Mouse (Mus musculus) liver, embryonic 14.5 days (tissue): ENCODE measurements around the gene Ppm1m. TPM values are rescaled to one million over a fixed set of nuclear protein-coding genes. Genes with fewer than 3 reads are reported as not detected.

Experiments
- ATAC-seq: fragments of 200-750 bp; cut with Nextera tagmentation; 2 replicates; pipeline ENCODE4 v1.8.0; 2017; ENCODE audit warnings: moderate number of reproducible peaks, mild to moderate bottlenecking, moderate library complexity; ENCODE audit not compliant: insufficient read depth
- DNase-seq, 3 experiments: peaks; one replicate each; pipeline ENCODE4 v3.0.0-alpha.2; 2012 to 2013; ENCODE audit warnings: low read depth in 3 of 3, low spot score in 3 of 3
- H3K27ac ChIP-seq: fragments of 300-500 bp; sonication (generic); 2 replicates; pipeline ENCODE4 v1.5.1; 2014; ENCODE audit warnings: moderate library complexity, mild to moderate bottlenecking, control low read depth, inconsistent platforms
- H3K27me3 ChIP-seq: fragments of 300-500 bp; sonication (generic); 2 replicates; pipeline ENCODE4 v1.6.1; 2014; ENCODE audit warnings: mild to moderate bottlenecking, low read length, moderate library complexity; ENCODE audit not compliant: control insufficient read depth, insufficient read depth
- H3K36me3 ChIP-seq: fragments of 300-500 bp; sonication (generic); replicated peaks from 2 replicates; pipeline ENCODE4 v1.6.1; 2014; ENCODE audit warnings: low read depth; ENCODE audit not compliant: control insufficient read depth, insufficient read depth
- H3K4me1 ChIP-seq, 2 experiments: fragments of 200-500 bp in 1 of 2; fragments of 300-500 bp in 1 of 2; sonication (generic) in 1 of 2; replicated peaks; 2 replicates each; pipeline ENCODE4 v1.6.1; 2012 to 2014; ENCODE audit warnings: antibody characterized with exemption in 1 of 2, inconsistent platforms in 1 of 2, low read length in 1 of 2; ENCODE audit not compliant: control insufficient read depth in 2 of 2, insufficient read depth in 2 of 2
- H3K4me2 ChIP-seq: fragments of 300-500 bp; sonication (generic); 2 replicates; pipeline ENCODE4 v1.6.1; 2014; ENCODE audit warnings: low read depth, mild to moderate bottlenecking, control low read depth, moderate library complexity
- H3K4me3 ChIP-seq, 2 experiments: fragments of 200-500 bp in 1 of 2; fragments of 300-500 bp in 1 of 2; sonication (generic) in 1 of 2; 2 replicates each; pipeline ENCODE4 v1.5.1; 2012 to 2014; ENCODE audit warnings: low read depth in 2 of 2, low read length in 2 of 2, mild to moderate bottlenecking in 2 of 2, control low read depth in 1 of 2, inconsistent platforms in 1 of 2, moderate library complexity in 1 of 2; ENCODE audit not compliant: insufficient read depth in 1 of 2
- H3K9ac ChIP-seq: fragments of 300-500 bp; sonication (generic); replicated peaks from 2 replicates; pipeline ENCODE4 v1.6.1; 2014; ENCODE audit warnings: mild to moderate bottlenecking, control low read depth, moderate library complexity
- H3K9me3 ChIP-seq: fragments of 300-500 bp; sonication (generic); 2 replicates; pipeline ENCODE4 v1.6.1; 2016; ENCODE audit warnings: low read length, mixed read lengths; ENCODE audit not compliant: control insufficient read depth
- CTCF ChIP-seq: IDR thresholded peaks from 2 replicates; pipeline ENCODE4 v1.5.1; 2016; ENCODE audit warnings: antibody characterized with exemption, low read depth, control low read depth
- EP300 ChIP-seq: IDR thresholded peaks from 2 replicates; pipeline ENCODE4 v1.6.1; 2016; ENCODE audit warnings: antibody characterized with exemption, low read depth
- WGBS: fragments of 180-500 bp; shearing (Covaris S2); extraction: QIAGEN DNeasy Blood & Tissue Kit; methylation state at CpG from one replicate; pipeline ENCODE4 v1.1.7; 2014; ENCODE audit not compliant: insufficient replicate concordance; 5-methylcytosine and 5-hydroxymethylcytosine counted together
- polyA plus RNA-seq, 2 experiments: library from polyadenylated mRNA; depleted of rRNA in 1 of 2; stranded (reverse) in 1 of 2; unstranded in 1 of 2; fragments of >200 nt; fragmentation: Nextera tagmentation in 1 of 2; extraction: Ambion mirVana in 1 of 2; gene quantifications; 2 replicates each; pipeline versions ENCODE4 v1.2.1 to v1.2.3; 2012 to 2014

Gene Ppm1m
- polyA plus RNA-seq (2012; rRNA removed) (7.2 and 10.0 TPM in 2 replicates), polyA plus RNA-seq (2014; fragmentation: Nextera tagmentation; extraction: Ambion mirVana) (5.4 and 5.9 TPM in 2 replicates)

DNA sequence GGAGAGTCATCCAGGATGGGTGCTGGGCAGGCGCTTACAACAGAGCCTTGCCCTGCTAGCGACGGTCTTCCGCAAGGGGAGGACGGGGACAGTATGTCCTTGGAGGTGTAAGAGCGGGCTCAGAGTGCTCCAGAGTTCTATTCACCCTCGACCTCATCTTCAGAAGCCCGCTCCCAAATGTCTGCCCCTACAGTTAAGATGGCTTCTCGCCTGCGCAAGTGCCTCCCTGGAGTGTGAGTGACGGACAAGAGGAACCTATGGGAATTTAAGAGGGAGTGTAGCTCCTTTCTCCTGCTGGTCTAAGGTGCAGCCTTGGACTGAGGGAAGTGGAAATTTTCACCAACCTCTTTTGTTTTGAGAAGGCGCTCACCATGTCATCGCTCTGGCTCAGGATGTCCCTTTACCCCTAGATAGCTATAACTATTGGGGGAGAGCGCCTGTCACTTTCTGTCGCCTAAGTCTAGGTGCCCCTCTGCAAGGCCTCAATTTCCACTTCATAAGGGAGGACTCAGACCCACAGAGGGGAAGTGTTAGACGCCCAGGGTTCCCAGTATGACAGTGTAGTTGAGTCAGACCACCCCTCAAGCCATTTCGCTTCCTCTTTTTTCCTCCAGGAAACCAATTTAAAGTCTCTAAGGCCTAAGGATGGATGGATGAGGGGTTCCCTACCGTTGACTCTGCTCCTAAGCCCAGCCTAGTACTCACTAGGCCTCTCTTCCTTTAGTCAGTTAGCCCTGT is at the start of gene Ppm1m:
TSS of gene Ppm1m (minus strand) at position 212 of the 738 bp plus-strand sequence.
- Histone ChIP-seq H3K27me3 (no peaks in the 10 kb centered on the region), H3K36me3 (no peaks in the 10 kb centered on the region; the same call in 1 of the 2 replicates), H3K9ac (peak within 1 kb of the TSS; percentile 56), H3K27ac (no peak within 1 kb of the TSS), H3K4me2 (peak within 1 kb of the TSS; percentile 76), H3K4me3 (peak within 1 kb of the TSS; percentile 65 to 67), H3K9me3 (no peaks in the 10 kb centered on the region), H3K4me1 (peaks cover 0 to 21% of the 10 kb centered on the region in 2 experiments; a peak in 3 of 4 replicates)
- WGBS: 33% methylated on average over 18 of the region's 18 CpGs
- TF ChIP-seq EP300 (no peak), CTCF (no peak)
- DNase-seq: no peak
- no peak for ATAC-seq

DNA sequence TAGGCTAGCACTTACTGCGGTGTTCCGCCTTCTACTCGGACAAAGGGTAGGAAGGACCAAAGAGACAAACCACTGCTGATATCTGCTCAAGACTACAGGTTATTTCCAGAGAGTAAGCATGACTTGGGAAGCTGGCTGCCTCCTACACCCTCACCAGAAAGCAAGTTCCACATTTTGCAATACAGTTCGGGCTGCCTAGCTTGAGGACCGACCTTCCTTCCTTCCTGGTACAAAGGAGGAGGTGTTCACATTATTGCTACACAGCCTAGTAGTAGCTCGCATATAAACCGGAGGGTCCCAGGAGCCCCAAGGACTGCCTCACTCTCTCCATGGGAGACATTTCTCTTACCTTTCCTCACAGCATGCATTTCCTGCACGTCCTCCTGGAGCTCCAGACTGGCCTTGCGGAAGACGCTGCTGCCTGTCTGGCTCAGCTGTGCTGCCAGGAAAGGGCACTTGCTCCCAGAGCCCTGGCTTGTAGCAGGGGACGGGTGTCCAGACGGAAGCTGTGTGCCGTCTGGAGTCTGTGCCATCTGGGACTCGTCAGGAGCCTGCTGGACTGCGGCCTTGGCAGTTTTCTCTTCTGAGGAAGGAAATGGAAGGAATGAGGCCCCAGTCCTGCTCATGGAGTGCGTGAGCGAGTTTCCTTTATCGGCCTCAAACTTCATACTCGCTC is 43.4 kb upstream of the Ppm1m start:
- H3K4me2 ChIP-seq: no peak overlapping the region
- ATAC-seq (no peak), DNase-seq (no peak)
- no peak overlapping the region for H3K4me3 ChIP-seq
- H3K36me3 ChIP-seq: peaks cover 5% of the 10 kb centered on the region
- H3K27me3 ChIP-seq: no peaks in the 10 kb centered on the region
- H3K4me1 ChIP-seq: peaks cover 5 to 9% of the 10 kb centered on the region in 2 experiments
- TF ChIP-seq CTCF: no peak
- TF ChIP-seq EP300: no peak
- H3K27ac ChIP-seq: no peak overlapping the region
- 48% methylated on average over 19 of the region's 19 CpGs for WGBS
- no peaks in the 10 kb centered on the region for H3K9me3 ChIP-seq
- H3K9ac ChIP-seq: no peak overlapping the region

DNA sequence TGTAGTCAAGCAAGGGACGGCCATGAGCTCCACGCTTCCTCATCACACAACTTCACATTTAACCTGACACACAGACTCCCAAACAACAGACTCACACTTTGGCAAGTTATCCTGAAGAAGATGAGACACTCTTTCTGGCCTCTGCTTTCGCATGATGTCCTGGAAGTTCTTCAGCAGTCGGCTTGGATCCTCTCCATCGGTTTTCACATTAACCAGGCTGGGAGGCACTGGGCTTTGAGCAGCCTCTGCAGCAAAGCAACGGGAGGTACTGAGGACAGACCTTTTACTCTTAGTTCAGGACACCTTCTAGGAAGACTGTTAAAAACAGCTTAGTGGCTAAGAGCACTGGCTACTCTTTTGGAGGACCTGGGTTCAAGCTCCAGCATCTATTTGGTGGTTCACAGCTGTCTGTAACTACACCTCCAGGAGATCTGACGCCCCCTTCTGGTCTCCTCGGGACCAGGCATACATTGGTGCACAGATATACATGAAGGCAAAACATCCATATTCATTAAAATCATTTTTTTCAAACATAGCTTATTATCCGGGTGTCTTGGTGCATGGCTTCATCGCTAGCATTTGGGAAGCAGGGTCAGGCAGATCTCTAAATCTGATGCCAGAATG is 42.1 kb upstream of the Ppm1m start:
- TF ChIP-seq EP300 (no peak), CTCF (peak; percentile 25; the same call in 1 of the 2 replicates)
- 78% methylated on average over 10 of the region's 10 CpGs for WGBS
- H3K4me3 ChIP-seq: no peak overlapping the region
- H3K27ac ChIP-seq: no peak overlapping the region
- peaks cover 6% of the 10 kb centered on the region for H3K36me3 ChIP-seq
- no peaks in the 10 kb centered on the region for H3K9me3 ChIP-seq
- ATAC-seq (no peak), DNase-seq (no peak)
- no peak overlapping the region for H3K9ac ChIP-seq
- peaks cover 2 to 3% of the 10 kb centered on the region in 2 experiments; a peak in 3 of 4 replicates for H3K4me1 ChIP-seq
- H3K4me2 ChIP-seq: no peak overlapping the region
- H3K27me3 ChIP-seq: no peaks in the 10 kb centered on the region

DNA sequence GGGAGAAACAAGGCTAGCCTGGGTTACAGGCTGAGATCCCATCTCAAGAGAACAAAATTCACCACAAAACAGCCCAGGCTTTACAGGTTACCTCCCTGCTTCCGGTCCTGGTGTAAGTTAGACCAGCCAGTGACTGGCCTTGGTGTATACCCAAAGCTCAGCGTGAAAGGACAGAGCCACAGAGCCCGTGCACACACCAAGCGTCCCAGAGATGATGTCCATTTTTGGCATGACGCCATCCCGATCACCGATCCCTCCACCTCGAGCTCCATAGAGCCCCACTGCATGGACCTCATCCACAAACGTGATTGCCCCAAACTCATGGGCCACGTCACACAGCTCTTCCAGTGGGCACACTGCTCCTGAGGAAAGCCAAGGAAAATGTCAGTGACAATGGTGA is 38.3 kb upstream of the Ppm1m start:
- H3K4me2 ChIP-seq: no peak overlapping the region
- no peaks in the 10 kb centered on the region for H3K4me1 ChIP-seq
- no peak overlapping the region for H3K9ac ChIP-seq
- WGBS: 82% methylated on average over 10 of the region's 10 CpGs
- DNase-seq: no peak
- no peak overlapping the region for H3K27ac ChIP-seq
- H3K9me3 ChIP-seq: no peaks in the 10 kb centered on the region
- no peak overlapping the region for H3K4me3 ChIP-seq
- H3K27me3 ChIP-seq: no peaks in the 10 kb centered on the region
- TF ChIP-seq EP300: no peak
- no peak for TF ChIP-seq CTCF
- ATAC-seq: no peak
- H3K36me3 ChIP-seq: peaks cover 6% of the 10 kb centered on the region

DNA sequence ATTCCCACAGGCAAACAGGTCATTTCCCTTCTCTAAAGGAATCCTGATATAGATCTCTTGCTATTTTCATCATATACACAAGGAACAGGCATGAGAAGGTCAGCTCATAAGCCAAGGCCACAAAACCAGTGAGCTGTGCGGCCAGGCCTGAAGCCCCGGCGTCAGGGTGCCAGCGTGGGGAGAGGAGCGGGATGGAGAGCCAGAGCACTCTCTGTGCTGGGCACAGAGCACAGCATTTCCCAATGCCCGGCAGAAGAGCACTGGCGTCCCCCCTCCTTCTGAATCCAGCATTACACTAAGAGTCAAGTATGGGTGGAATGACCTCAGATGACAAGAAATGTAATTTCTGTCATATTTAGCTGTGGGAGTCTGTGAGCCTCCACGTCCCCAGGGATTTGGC is 37.9 kb upstream of the Ppm1m start:
- 74% methylated on average over 8 of the region's 8 CpGs for WGBS
- no peak overlapping the region for H3K27ac ChIP-seq
- TF ChIP-seq EP300 (no peak), CTCF (no peak)
- no peak overlapping the region for H3K9ac ChIP-seq
- ATAC-seq: no peak
- no peaks in the 10 kb centered on the region for H3K4me1 ChIP-seq
- peaks cover 6% of the 10 kb centered on the region for H3K36me3 ChIP-seq
- H3K27me3 ChIP-seq: no peaks in the 10 kb centered on the region
- H3K9me3 ChIP-seq: no peaks in the 10 kb centered on the region
- H3K4me3 ChIP-seq: no peak overlapping the region
- DNase-seq: no peak
- no peak overlapping the region for H3K4me2 ChIP-seq
